Mouse (Mus musculus): ENCODE data around the gene Cldn14. TPM values are rescaled to one million over a fixed set of nuclear protein-coding genes. Genes with fewer than 3 reads are reported as not detected.

Cldn14 gene
- polyA plus RNA-seq (2012; rRNA removed; ENCODE audit: low replicate concordance): 0.10 TPM in 1 of 2 replicates, not detected in the other

GRCm38 (mm10) chr16:94008737-94009136 is at the start of gene Cldn14:
Gene Cldn14 (minus strand): TSS chr16:94008837.

GRCm38 (mm10) chr16:93883423-93884085 is 125.1 kb downstream of the Cldn14 start, which contains the start of gene Chaf1b:
Gene Chaf1b (plus strand): TSS chr16:93883901.

Other genes starting within 250 kb of the Cldn14 start
- 8.7 and 13.5 TPM in 2 replicates for gene Morc3, start 176.7 kb downstream of the Cldn14 start, polyA plus RNA-seq (2012; rRNA removed; ENCODE audit: low replicate concordance)
- 1.4 and 11.4 TPM in 2 replicates for gene Chaf1b, start 124.9 kb downstream of the Cldn14 start, polyA plus RNA-seq (2012; rRNA removed; ENCODE audit: low replicate concordance)
- gene Sim2, start 76.1 kb upstream of the Cldn14 start, polyA plus RNA-seq (2012; rRNA removed; ENCODE audit: low replicate concordance): not detected in 2 replicates